Mouse (Mus musculus): ENCODE results near the gene Zbtb4.

The Zbtb4 gene

DNA sequence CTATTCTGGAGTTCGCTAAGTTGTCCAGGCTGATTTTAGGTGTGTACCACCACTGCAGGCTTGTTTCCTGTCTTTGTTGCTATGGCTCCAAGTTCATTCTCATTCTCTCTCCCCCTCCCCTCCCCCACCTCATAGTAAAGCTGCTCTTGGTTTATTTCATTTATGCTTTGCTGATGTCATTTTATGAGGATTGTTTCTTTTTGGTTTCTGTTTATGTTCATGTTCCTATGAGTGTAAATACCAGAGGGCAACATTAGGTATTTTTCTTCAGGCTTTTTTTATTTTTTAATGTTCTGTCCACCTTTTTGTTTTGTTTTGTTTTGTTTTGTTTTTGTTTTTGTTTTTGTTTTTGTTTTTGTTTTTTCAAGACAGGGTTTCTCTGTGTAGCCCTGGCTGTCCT, 3.8 kb upstream of the Zbtb4 start, which contains the start of gene Slc35g3:
Gene Slc35g3, minus strand, starts transcription at position 101 of the 400 bp plus-strand sequence.
- intact Hi-C loops (cut with DNase I), result no loop called here

DNA sequence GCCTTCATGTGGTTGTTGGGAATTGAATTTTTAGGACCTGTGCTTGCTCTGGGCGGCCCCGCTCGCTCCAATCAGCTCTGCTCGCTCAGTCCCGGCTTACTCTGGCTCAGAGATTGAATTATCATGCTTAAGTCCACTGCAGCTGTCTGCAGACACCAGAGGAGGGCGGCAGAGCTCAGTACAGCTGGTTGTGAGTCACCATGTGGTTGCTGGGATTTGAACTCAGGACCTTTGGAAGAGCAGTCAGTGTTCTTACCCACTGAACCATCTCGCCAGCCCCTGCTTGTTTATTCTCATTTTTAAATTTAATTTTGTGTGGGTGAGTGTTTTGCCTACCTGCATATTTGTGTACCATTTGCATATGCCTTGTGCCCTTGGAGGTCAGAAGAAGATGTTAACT, 2.2 kb upstream of the Zbtb4 start:
- intact Hi-C loops (cut with DNase I), result no loop called here

GRCm38 (mm10) chr11:69766126-69766609, 456 bp downstream of the Zbtb4 start:
- intact Hi-C loops (cut with DNase I), result loop anchor here (5.0 kb wide), 2 partner anchors 36 to 111 kb away; partner anchors contain the start of genes Fgf11 and Tmem95

DNA sequence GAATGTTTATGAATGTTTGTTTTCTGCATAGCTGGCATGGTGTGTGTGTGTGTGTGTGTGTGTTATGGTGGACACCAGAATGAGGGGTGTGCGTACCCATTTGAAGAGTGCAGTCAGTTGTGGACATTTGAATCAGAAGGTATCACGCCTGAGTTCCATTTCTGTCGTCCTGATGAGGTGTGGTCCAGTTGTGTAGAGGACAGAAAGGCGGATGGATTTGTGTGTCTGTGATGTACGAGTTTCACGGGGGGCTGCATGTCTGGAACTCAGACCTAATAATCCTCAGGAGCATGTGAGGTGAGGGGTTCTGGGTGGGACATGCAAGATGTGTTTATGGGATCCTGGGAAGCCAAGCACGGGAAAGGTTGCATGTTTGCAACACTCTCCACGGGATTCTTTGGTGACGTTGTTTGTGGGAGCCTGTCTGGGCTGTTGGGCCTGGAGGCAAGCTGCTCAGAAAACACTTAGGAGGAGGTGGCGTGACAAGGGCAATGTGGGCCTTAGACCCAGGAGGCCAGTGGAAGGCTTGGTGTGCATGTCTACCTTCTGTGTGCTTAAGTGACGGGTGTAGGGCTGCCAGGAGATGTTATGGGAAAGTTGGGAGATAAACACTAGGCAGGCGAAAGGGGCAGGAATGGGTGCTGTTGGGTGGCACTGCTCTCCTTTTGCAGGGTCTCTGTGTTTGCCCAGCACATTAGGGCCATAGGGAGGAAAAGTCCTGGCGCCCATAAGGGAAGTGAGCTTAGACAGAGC, 1.3 kb downstream of the Zbtb4 start:
- intact Hi-C loops (cut with DNase I), result loop anchor here (5.0 kb wide), 2 partner anchors 35 to 110 kb away; partner anchors contain the start of genes Fgf11 and Tmem95

DNA sequence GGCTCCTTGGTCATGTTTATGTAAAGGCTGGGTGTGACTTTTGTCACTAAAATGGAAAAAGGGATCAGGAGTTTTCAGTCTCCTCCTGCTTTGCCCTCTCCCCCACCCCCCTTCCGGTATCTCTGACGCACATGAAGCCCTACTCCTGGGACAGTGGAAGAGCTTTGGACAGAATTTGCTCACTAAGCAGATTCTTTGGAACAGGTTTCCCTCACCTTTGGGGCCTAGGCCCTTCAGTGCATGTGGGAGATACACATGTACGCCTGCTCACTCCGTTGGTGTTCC, 1.9 kb downstream of the Zbtb4 start:
- intact Hi-C loops (cut with DNase I), result loop anchor here (5.0 kb wide), 2 partner anchors 35 to 110 kb away; partner anchors contain the start of genes Fgf11 and Tmem95

- intact Hi-C loops (cut with DNase I), result no loop called here
These were observed 9.2 kb downstream of the Zbtb4 start for GRCm38 (mm10) chr11:69774961-69775360.

DNA sequence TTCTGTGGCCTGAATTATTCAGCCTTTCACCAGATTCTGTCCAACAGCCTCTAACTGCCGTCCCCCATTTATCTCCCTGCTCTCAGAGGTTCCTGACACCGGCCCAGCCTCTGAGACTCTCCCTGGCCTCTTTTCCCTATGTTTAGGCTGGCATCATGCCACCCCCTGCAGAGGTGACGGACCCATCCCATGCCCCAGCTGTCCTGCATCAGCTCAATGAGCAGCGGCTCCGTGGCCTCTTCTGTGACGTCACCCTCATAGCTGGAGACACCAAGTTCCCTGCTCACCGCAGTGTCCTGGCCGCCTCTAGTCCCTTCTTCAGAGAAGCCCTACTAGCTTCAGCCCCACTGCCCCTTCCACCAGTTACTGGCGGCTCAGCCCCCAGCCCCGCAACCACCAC, 10.0 kb downstream of the Zbtb4 start:
- intact Hi-C loops (cut with DNase I), result no loop called here

GRCm38 (mm10) chr11:69776488-69776887, 10.8 kb downstream of the Zbtb4 start:
- intact Hi-C loops (cut with DNase I), result no loop called here

GRCm38 (mm10) chr11:69777504-69778257, 12.0 kb downstream of the Zbtb4 start:
- intact Hi-C loops (cut with DNase I), result no loop called here

DNA sequence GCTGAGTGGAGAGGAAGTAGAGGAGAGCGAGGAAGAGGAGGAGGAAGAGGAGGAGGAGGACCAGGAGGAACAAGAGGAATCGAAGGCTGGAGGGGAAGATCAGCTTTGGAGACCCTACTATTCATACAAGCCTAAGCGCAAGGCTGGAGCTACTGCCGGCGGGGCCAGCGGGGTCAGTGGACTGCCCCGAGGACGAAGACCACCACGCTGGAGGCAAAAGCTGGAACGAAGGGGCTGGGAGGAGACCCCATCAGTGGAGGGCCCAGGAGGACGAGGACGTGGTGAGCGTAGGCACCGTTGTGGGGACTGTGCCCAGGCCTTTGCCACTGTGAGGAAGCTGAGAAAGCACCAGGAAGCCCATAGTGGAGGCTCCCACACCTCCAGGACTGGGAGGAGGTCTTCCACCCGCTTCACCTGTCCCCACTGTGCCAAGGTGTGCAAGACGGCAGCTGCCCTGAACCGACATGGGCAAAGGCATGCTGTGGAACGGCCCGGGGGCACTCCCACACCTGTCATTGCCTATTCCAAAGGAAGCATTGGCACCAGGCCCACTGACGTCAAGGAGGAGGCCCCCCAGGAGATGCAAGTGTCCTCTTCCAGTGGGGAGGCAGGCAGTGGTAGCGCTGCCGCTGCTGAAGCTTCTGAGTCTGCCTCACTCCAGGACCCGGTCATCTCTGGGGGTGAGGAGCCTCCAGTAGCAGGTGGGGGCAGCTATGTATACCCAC, 12.7 kb downstream of the Zbtb4 start:
- intact Hi-C loops (cut with DNase I), result no loop called here

DNA sequence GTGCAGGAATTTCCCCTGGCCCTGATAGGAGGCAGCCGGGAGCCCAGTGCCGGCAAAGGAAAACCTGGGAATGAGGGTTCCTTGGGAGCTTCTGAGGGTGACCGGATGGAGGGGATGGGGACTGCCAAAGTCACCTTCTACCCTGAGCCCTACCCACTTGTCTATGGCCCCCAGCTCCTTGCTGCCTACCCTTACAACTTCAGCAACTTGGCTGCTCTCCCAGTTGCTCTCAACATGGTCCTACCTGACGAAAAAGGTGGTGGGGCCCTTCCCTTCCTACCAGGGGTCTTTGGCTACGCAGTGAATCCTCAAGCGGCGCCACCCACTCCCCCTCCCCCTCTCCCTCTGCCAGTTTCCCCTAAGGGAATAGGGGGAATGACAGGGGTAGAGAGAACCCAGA, 13.3 kb downstream of the Zbtb4 start:
- intact Hi-C loops (cut with DNase I), result no loop called here

DNA sequence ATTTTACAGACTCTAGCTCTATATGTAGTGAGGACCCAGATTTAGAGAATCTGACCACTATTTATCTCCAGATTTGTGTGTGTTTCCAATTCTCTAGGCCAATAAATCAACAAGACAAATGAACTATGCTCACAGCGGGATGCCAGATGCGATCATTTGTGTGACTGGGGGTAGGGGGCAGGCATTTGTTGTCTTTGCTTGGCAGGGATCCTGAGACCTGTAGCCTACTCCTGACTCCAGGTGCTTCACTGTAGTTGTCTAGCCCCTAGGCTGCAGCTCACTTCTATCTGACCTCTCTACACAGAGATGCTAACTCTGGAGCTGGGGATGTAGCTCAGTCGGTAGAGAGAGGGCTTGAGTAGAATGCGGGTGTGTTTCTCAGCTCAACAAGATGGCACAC, 16.1 kb downstream of the Zbtb4 start:
- intact Hi-C loops (cut with DNase I), result no loop called here

DNA sequence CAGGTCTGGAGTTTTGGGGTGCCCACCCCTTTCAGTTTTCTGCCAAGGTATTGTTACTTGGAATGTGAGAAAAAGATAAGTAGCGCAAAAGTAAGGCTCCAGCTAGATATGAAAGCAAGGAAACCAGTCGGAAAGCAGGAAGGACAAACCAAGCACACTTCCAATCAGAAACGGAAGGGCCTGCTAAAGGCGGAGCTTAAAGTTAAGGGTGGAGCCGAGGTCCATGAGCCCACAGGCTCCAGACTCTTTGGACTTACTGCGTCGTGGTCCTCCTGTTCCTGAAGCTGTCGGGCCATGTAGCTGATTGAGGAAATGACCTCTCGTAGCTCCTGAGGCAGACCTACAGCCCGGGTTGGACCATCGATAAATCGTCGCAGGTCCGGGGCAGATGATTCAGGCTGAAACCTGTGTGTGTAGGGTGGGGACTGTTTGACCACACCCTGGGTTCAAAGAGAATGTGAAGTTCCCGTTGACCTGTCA, 19.1 kb downstream of the Zbtb4 start:
- intact Hi-C loops (cut with DNase I), result no loop called here

DNA sequence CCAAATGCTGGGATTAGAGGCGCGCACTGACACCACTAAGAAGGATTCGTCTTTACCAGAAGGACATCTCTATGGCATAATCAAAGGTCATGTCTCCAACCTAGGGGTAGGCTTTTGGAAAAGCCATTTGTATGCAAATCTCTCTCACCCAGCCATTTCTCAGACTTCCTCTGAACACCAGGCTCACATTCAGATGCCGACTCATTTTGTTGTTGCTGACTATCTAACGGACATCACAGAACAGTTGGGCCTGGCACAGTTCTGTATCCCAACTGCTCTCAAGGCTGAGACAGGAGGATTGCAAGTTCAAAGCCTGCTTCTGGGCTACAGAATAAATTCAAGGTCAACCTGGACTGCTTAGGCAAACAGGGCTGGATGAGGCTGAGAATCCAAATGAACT, 21.6 kb downstream of the Zbtb4 start:
- intact Hi-C loops (cut with DNase I), result no loop called here

GRCm38 (mm10) chr11:69789431-69789830, 23.7 kb downstream of the Zbtb4 start:
- intact Hi-C loops (cut with DNase I), result no loop called here

DNA sequence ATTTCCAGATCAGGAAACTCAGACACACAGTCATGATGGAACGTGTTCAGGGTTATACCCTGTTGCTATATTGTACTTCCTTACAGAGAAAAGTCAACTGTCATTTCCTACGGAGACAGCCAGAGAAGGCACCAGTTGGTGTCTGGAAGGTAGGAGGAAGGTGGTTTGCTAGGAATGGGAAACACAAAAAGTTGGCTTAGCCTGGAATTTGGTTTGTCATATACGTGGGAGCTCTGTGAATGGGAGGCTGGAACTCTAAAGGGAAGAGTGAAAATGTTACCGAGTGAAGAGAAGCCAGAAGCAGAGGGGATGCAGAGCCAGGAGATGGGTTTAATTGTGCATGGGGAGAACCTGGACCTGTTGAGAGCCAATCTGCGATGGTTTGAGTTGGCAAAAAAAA, 25.7 kb downstream of the Zbtb4 start:
- intact Hi-C loops (cut with DNase I), result no loop called here

GRCm38 (mm10) chr11:69793429-69793828, 27.7 kb downstream of the Zbtb4 start:
- intact Hi-C loops (cut with DNase I), result no loop called here

GRCm38 (mm10) chr11:69795168-69795982, 29.7 kb downstream of the Zbtb4 start, which contains the start of gene Chrnb1:
Chrnb1 (minus strand) TSS chr11:69795943.
- intact Hi-C loops (cut with DNase I), result no loop called here

DNA sequence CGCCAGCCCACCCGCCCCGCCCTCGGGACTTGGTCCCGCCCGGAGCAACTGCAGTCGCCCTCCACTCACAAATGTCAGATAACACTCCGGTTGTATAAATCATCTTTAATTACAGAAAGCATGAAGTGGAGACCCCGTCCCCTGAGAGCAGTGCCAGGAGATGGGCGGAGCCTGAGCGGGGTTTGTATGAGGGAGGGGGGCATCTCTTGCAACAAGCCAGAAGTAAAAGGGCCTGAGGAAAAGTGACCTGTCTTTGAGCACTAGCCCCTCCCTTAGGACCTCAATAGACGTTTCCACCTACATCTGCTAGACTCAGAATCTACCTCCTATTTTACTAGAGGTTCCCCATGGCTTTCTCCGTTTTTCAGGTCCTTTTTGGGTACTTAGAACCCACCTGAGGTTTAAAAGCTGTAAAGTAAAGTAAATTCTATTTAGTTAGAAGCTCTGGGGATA, 30.3 kb downstream of the Zbtb4 start:
- intact Hi-C loops (cut with DNase I), result no loop called here

DNA sequence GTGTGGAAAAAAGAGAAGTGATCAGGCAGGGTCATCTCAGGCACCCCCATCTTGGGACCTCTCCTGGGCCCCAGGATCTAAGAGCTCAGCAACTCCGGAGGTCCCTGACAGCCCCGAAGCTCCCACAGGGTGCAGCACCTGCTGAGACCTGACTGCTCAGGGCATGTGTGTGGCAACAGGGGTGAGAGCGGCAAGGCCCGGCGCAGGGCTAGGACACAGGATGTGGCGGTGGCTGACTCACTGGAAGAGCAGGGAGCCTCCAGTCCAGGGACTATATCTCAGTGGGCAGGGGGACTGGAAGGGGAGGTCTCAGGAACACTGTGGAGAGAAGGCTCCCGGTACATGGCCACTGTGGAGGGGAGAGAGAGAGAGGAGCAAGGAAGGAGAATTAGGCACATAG, 32.2 kb downstream of the Zbtb4 start:
- intact Hi-C loops (cut with DNase I), result no loop called here
